Mouse (Mus musculus) layer of hippocampus, adult 9-10 months (tissue): ENCODE measurements at regions not wholly inside any gene's neighbourhood (a gene's known extent, or its start where the extent isn't known, plus 50 kb on each side); places are given as distances from the start of the nearest gene placed in this dataset.

ENCODE experiments used
- DNase-seq: peaks from one replicate; pipeline ENCODE4 v3.0.0; 2022; ENCODE audit warnings: low spot score

- DNase-seq = no peak
Measured at GRCm38 (mm10) chr16:53480664-53481063, 1026.8 kb upstream of the Alcam start.

- DNase-seq = no peak
Measured at GRCm38 (mm10) chr16:53439511-53439910, 985.6 kb upstream of the Alcam start.

- no peak for DNase-seq
Measured at GRCm38 (mm10) chr16:53418416-53418815, 964.5 kb upstream of the Alcam start.

- no peak for DNase-seq
Measured at GRCm38 (mm10) chr16:53385176-53385575, 931.3 kb upstream of the Alcam start.

- DNase-seq = no peak
Measured at GRCm38 (mm10) chr16:53342153-53342552, 888.3 kb upstream of the Alcam start.

- no peak for DNase-seq
Measured at GRCm38 (mm10) chr16:53326353-53326752, 872.5 kb upstream of the Alcam start.

GRCm38 (mm10) chr16:53292081-53292480 is 838.2 kb upstream of the Alcam start:
- no peak for DNase-seq

GRCm38 (mm10) chr16:53282014-53282413 is 828.1 kb upstream of the Alcam start:
- DNase-seq = no peak

- DNase-seq = peak; percentile 72
Measured at GRCm38 (mm10) chr16:53266116-53266515, 812.2 kb upstream of the Alcam start.

GRCm38 (mm10) chr16:53245365-53245764 is 791.5 kb upstream of the Alcam start:
- DNase-seq = no peak

GRCm38 (mm10) chr16:53242126-53242537 is 788.3 kb upstream of the Alcam start:
- DNase-seq = no peak

- DNase-seq = no peak
Measured at GRCm38 (mm10) chr16:53218886-53219285, 765.0 kb upstream of the Alcam start.

GRCm38 (mm10) chr16:53201449-53201848 is 747.6 kb upstream of the Alcam start:
- DNase-seq = no peak

GRCm38 (mm10) chr16:53186444-53186843 is 732.6 kb upstream of the Alcam start:
- DNase-seq = no peak

GRCm38 (mm10) chr16:53156352-53156751 is 702.5 kb upstream of the Alcam start:
- no peak for DNase-seq

GRCm38 (mm10) chr16:53130677-53131076 is 676.8 kb upstream of the Alcam start:
- no peak for DNase-seq

- no peak for DNase-seq
Measured at GRCm38 (mm10) chr16:53108726-53109125, 654.9 kb upstream of the Alcam start.

GRCm38 (mm10) chr16:53095396-53095929 is 641.6 kb upstream of the Alcam start:
- DNase-seq = no peak

- no peak for DNase-seq
Measured at GRCm38 (mm10) chr16:53073856-53074568, 620.1 kb upstream of the Alcam start.

- no peak for DNase-seq
Measured at GRCm38 (mm10) chr16:53071887-53072682, 618.2 kb upstream of the Alcam start.

GRCm38 (mm10) chr16:53064151-53064550 is 610.3 kb upstream of the Alcam start:
- DNase-seq = no peak

- no peak for DNase-seq
Measured at GRCm38 (mm10) chr16:53063061-53063460, 609.2 kb upstream of the Alcam start.

- DNase-seq = no peak
Measured at GRCm38 (mm10) chr16:53026056-53026455, 572.2 kb upstream of the Alcam start.
